Mouse (Mus musculus) heart, embryonic 11.5 days (tissue): ENCODE data around the gene Rhoj. TPM values are rescaled to one million over a fixed set of nuclear protein-coding genes. Genes with fewer than 3 reads are reported as not detected.

Source experiments
- ATAC-seq: fragments of 200-750 bp; cut with Nextera tagmentation; replicated peaks from 2 replicates; pipeline ENCODE4 v1.8.0; 2017; ENCODE audit warnings: moderate library complexity; ENCODE audit not compliant: insufficient number of reproducible peaks, low FRiP score, low TSS enrichment
- H3K27ac ChIP-seq: fragments of 300-500 bp; sonication (generic); 2 replicates; pipeline ENCODE4 v1.5.1; 2014; ENCODE audit warnings: mild to moderate bottlenecking, low read depth, low read length
- H3K27me3 ChIP-seq: fragments of 300-500 bp; sonication (generic); 2 replicates; pipeline ENCODE4 v1.6.1; 2014; ENCODE audit warnings: mild to moderate bottlenecking, low read length, mixed read lengths; ENCODE audit not compliant: control insufficient read depth, insufficient read depth
- H3K36me3 ChIP-seq: fragments of 300-500 bp; sonication (generic); 2 replicates; pipeline ENCODE4 v1.6.1; 2014; ENCODE audit warnings: mild to moderate bottlenecking, low read length, moderate library complexity, mixed read lengths; ENCODE audit not compliant: control insufficient read depth, insufficient read depth
- H3K4me1 ChIP-seq: fragments of 300-500 bp; sonication (generic); 2 replicates; pipeline ENCODE4 v1.6.1; 2014; ENCODE audit warnings: low read length; ENCODE audit not compliant: control insufficient read depth, insufficient read depth
- H3K4me2 ChIP-seq: fragments of 300-500 bp; sonication (generic); 2 replicates; pipeline ENCODE4 v1.6.1; 2014; ENCODE audit warnings: mild to moderate bottlenecking, moderate library complexity
- H3K4me3 ChIP-seq: fragments of 300-500 bp; sonication (generic); 2 replicates; pipeline ENCODE4 v1.5.1; 2014; ENCODE audit warnings: low read depth, low read length
- H3K9ac ChIP-seq: fragments of 300-500 bp; sonication (generic); 2 replicates; pipeline ENCODE4 v1.6.1; 2014; ENCODE audit warnings: mild to moderate bottlenecking, low read depth, low read length, moderate library complexity
- H3K9me3 ChIP-seq: fragments of 300-500 bp; sonication (generic); replicated peaks from 2 replicates; pipeline ENCODE4 v1.6.1; 2016; ENCODE audit warnings: low read length; ENCODE audit not compliant: control insufficient read depth
- WGBS: fragments of 180-500 bp; shearing (Covaris S2); extraction: QIAGEN DNeasy Blood & Tissue Kit; methylation state at CpG from one replicate; pipeline ENCODE4 v1.1.7; 2014; ENCODE audit not compliant: insufficient replicate concordance; 5-methylcytosine and 5-hydroxymethylcytosine counted together
- polyA plus RNA-seq: library from polyadenylated mRNA; unstranded; fragments of >200 nt; fragmentation: Nextera tagmentation; extraction: Ambion mirVana; gene quantifications from 2 replicates; pipeline ENCODE4 v1.2.1, GENCODE M21; 2014

Rhoj gene
- polyA plus RNA-seq, 1 experiment from 2014 or later: 33.3 TPM

DNA sequence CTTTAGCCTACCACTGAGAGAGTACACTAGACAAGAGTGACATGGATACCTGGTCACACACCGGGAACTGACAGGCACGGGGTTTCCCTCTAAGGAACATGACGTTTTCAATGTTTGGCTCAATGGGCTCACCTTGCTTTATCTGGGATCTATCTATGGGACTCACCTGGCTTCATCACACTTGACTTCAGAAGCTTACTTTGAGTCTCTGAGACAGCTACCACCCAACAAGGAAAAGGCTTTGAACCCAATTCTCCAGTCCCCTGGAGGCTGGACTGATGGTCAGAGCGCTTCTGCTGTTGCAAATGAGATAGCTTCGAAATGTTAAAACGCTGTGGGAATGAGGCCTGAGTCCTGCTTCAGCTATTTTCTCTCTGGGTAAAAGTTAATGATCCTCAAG, 59.2 kb downstream of the Rhoj start:
- H3K36me3 ChIP-seq: no peaks in the 10 kb centered on the region
- H3K27ac ChIP-seq: no peak overlapping the region
- no peaks in the 10 kb centered on the region; the same call in 1 of the 2 replicates for H3K4me1 ChIP-seq
- H3K9me3 ChIP-seq: no peaks in the 10 kb centered on the region
- H3K4me3 ChIP-seq: no peak overlapping the region
- no peak for ATAC-seq
- H3K9ac ChIP-seq: no peak overlapping the region
- H3K4me2 ChIP-seq: no peak overlapping the region
- 88% methylated on average over 6 of the region's 6 CpGs for WGBS
- 0 out of 2 replicates have a peak, but pooled peaks cover 3% of the 10 kb centered on the region for H3K27me3 ChIP-seq

DNA sequence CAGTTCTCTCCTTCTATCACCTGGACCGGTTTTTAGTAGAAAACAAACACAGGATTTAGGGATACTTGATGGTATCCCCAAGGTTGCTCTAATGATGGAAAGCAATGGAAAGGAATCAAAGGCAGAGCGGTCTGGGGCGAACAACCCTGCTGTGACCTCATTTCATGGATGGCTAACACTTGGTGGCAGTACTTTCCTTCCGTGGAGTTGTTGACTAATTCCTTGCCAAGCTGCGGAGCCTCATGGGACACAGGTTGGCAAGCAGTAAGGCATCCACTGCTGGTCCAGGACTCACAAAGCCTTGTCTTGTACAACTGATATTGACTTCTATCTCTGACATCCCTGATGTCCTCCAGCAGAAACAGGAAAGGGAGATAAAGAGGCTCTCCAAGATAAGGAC, 60.4 kb downstream of the Rhoj start:
- H3K27ac ChIP-seq: no peak overlapping the region
- H3K4me2 ChIP-seq: no peak overlapping the region
- no peaks in the 10 kb centered on the region for H3K36me3 ChIP-seq
- H3K4me3 ChIP-seq: no peak overlapping the region
- H3K27me3 ChIP-seq: 0 out of 2 replicates have a peak, but pooled peaks cover 3% of the 10 kb centered on the region
- H3K4me1 ChIP-seq: no peaks in the 10 kb centered on the region; the same call in 1 of the 2 replicates
- H3K9me3 ChIP-seq: no peaks in the 10 kb centered on the region
- ATAC-seq: no peak
- WGBS: 74% methylated on average over 5 of the region's 5 CpGs
- H3K9ac ChIP-seq: no peak overlapping the region

- Histone ChIP-seq H3K9me3 (no peaks in the 10 kb centered on the region), H3K27ac (no peak overlapping the region), H3K9ac (no peak overlapping the region), H3K36me3 (no peaks in the 10 kb centered on the region), H3K4me3 (no peak overlapping the region), H3K27me3 (0 out of 2 replicates have a peak, but pooled peaks cover 3% of the 10 kb centered on the region), H3K4me2 (no peak overlapping the region), H3K4me1 (no peaks in the 10 kb centered on the region; the same call in 1 of the 2 replicates)
- WGBS: 51% methylated on average over 2 of the region's 2 CpGs
- no peak for ATAC-seq
Observed at GRCm38 (mm10) chr12:75369418-75369851, 61.3 kb downstream of the Rhoj start.

DNA sequence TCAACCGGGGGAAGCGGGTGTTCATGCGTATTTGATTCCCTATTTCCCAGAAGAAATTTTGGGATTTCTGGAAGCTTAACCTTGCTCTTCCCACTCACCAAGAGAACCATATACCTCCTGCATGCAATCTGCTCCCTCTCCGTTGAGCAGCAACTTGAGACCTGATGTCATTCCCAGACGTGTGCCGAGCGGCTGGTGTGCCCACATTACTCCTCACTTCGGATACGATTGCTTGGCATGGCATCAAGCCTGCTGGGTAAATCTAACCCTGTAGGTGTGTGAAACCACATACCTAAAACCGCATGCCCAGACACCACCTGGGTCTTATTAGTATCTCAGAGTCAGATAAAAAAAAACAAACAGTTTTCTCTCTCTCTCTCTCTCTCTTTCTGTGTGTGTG, 66.3 kb downstream of the Rhoj start:
- no peak overlapping the region for H3K4me2 ChIP-seq
- H3K4me3 ChIP-seq: no peak overlapping the region
- H3K27ac ChIP-seq: no peak overlapping the region
- WGBS: 85% methylated on average over 10 of the region's 10 CpGs
- no peaks in the 10 kb centered on the region for H3K9me3 ChIP-seq
- peaks cover 4% of the 10 kb centered on the region; the same call in 1 of the 2 replicates for H3K36me3 ChIP-seq
- ATAC-seq: no peak
- no peaks in the 10 kb centered on the region for H3K27me3 ChIP-seq
- H3K4me1 ChIP-seq: no peaks in the 10 kb centered on the region; the same call in 1 of the 2 replicates
- no peak overlapping the region for H3K9ac ChIP-seq

- H3K9ac ChIP-seq: no peak overlapping the region
- H3K4me1 ChIP-seq: no peaks in the 10 kb centered on the region
- no peak overlapping the region for H3K27ac ChIP-seq
- no peaks in the 10 kb centered on the region for H3K9me3 ChIP-seq
- ATAC-seq: no peak
- no peak overlapping the region for H3K4me3 ChIP-seq
- H3K36me3 ChIP-seq: peaks cover 4% of the 10 kb centered on the region; the same call in 1 of the 2 replicates
- H3K27me3 ChIP-seq: no peaks in the 10 kb centered on the region
- H3K4me2 ChIP-seq: no peak overlapping the region
- 87% methylated on average over 12 of the region's 12 CpGs for WGBS
Observed at GRCm38 (mm10) chr12:75375060-75375459, 66.9 kb downstream of the Rhoj start.

DNA sequence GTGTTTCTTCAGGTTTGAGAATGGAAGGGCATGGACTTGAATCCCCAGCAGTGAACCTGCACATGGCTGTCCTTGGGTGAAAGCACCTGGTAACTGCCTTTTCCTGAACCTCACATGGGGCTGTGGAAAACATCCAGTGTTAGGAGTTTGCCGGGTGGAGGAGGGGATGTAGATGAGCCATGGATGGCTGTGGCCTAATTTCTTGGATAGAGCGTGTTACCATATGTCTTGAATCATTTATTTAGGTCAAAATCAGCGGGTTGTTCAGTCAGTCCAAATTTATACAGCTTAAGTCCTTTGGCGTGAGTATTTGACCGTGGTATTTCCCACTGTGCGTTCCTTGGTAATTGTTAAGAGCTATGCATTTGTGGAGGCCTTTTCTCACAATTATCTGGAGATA, 68.0 kb downstream of the Rhoj start:
- no peaks in the 10 kb centered on the region for H3K27me3 ChIP-seq
- no peaks in the 10 kb centered on the region for H3K9me3 ChIP-seq
- H3K4me1 ChIP-seq: no peaks in the 10 kb centered on the region
- H3K36me3 ChIP-seq: peaks cover 4% of the 10 kb centered on the region; the same call in 1 of the 2 replicates
- H3K4me3 ChIP-seq: no peak overlapping the region
- no peak overlapping the region for H3K9ac ChIP-seq
- no peak for ATAC-seq
- no peak overlapping the region for H3K27ac ChIP-seq
- 81% methylated on average over 6 of the region's 6 CpGs for WGBS
- H3K4me2 ChIP-seq: no peak overlapping the region

DNA sequence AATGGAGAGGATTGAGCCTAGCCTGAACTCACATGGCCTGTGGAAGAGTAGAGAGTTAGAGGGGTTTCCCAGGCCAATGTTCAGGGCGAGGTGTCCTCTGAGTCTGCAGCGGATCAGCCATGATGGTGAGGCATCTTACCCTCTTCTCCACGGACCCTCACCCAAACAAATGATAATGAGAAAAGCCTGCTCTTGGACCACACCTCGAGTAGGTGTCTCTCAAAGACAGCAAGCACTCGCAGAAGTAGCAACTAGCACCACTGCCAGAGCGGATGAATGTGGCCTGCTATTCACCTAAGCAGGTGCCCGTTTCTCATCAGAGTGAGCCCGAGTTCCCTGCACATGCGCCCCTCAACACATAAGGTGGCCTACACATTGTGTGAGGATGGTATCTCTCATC, 78.6 kb downstream of the Rhoj start:
- Histone ChIP-seq H3K4me3 (no peak overlapping the region), H3K4me2 (no peak overlapping the region), H3K9ac (no peak overlapping the region), H3K9me3 (no peaks in the 10 kb centered on the region), H3K27ac (no peak overlapping the region), H3K27me3 (0 out of 2 replicates have a peak, but pooled peaks cover 4% of the 10 kb centered on the region), H3K36me3 (no peaks in the 10 kb centered on the region), H3K4me1 (no peaks in the 10 kb centered on the region)
- WGBS: 84% methylated on average over 9 of the region's 9 CpGs
- ATAC-seq: no peak

DNA sequence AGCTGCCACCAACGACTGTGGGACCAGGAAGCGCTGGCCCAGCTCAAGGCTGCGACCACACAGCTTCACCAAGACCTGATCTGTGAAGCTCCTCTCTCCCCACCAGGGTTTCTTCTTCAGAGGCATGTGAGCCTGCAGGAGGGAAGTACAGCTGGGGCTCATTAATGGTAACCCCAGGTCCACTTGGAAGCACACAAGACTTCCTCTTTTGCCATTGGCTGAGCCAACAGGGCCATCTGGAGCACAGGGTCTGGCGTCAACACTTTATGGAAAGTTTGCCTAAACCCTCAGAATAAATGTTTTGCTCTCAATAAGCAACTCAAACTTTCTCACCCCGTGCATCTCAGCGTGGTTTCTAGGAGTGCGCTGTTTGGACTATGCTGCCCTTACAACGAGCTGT, 79.0 kb downstream of the Rhoj start:
- Histone ChIP-seq H3K27me3 (0 out of 2 replicates have a peak, but pooled peaks cover 4% of the 10 kb centered on the region), H3K4me3 (no peak overlapping the region), H3K4me1 (no peaks in the 10 kb centered on the region), H3K4me2 (no peak overlapping the region), H3K9ac (no peak overlapping the region), H3K9me3 (no peaks in the 10 kb centered on the region), H3K36me3 (no peaks in the 10 kb centered on the region), H3K27ac (no peak overlapping the region)
- no peak for ATAC-seq
- 82% methylated on average over 8 of the region's 8 CpGs for WGBS

DNA sequence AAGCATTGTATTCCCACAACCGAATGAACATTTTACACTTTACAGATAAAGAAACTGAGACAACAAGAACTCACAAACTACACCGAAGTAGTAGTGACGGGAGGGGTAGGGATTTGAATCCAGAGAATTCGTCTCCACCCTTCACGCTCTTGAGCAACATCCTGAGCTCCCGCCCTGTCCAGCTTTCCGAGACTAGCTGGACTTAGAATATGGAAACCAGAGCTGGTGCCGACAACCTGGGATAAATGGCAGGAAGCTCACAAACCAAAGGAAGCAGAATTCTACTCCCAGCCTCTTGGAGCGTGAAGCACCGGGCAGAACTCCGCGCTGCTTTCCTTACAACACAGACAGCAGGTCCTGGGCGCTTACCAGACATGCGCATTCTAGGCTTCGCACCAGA, 79.7 kb downstream of the Rhoj start:
- Histone ChIP-seq H3K27me3 (0 out of 2 replicates have a peak, but pooled peaks cover 4% of the 10 kb centered on the region), H3K4me3 (no peak overlapping the region), H3K36me3 (no peaks in the 10 kb centered on the region), H3K9me3 (no peaks in the 10 kb centered on the region), H3K9ac (no peak overlapping the region), H3K4me1 (no peaks in the 10 kb centered on the region), H3K4me2 (no peak overlapping the region), H3K27ac (no peak overlapping the region)
- no peak for ATAC-seq
- WGBS: 71% methylated on average over 15 of the region's 15 CpGs
